Mouse (Mus musculus): ENCODE measurements around the gene Met.

- no peak for TF ChIP-seq GATA1 (IDR thresholded peaks at IDR 0.05; ENCODE audit: borderline replicate concordance, low read length)
- TF ChIP-seq FLI1 (IDR thresholded peaks at IDR 0.05; ENCODE audit: low read length): no peak
Observed at GRCm38 (mm10) chr6:17573732-17574131, 110.1 kb downstream of the Met start.

All from megakaryocyte, embryonic 14.5 days (primary cell).